Mouse (Mus musculus) layer of hippocampus, postnatal 10 days (tissue): ENCODE measurements around the gene Atxn1. TPM values are rescaled to one million over a fixed set of nuclear protein-coding genes. Genes with fewer than 3 reads are reported as not detected.

ENCODE experiments used
- DNase-seq, 2 experiments: peaks; one replicate each; pipeline ENCODE4 v3.0.0; 2021; ENCODE audit warnings: low spot score in 2 of 2
- total RNA-seq, 2 experiments: library from RNA; stranded (reverse); gene quantifications; 2 replicates each; pipeline ENCODE4 v1.2.3; 2021

Gene Atxn1
- total RNA-seq, 2 experiments from 2014 or later = 90.8 to 94.3 TPM

- DNase-seq = no peak
Measured at GRCm38 (mm10) chr13:45638281-45638680, 326.5 kb downstream of the Atxn1 start.

- DNase-seq = peak; percentile 54 to 64
Measured at GRCm38 (mm10) chr13:45637324-45637723, 327.5 kb downstream of the Atxn1 start.

GRCm38 (mm10) chr13:45636435-45636834, 328.4 kb downstream of the Atxn1 start:
- peak in 1 of 2 experiments; percentile 50 for DNase-seq

- no peak for DNase-seq
Measured at GRCm38 (mm10) chr13:45633918-45634317, 330.9 kb downstream of the Atxn1 start.

- DNase-seq = no peak
Measured at GRCm38 (mm10) chr13:45632133-45632532, 332.7 kb downstream of the Atxn1 start.

- DNase-seq = no peak
Measured at GRCm38 (mm10) chr13:45630518-45631290, 334.1 kb downstream of the Atxn1 start.

GRCm38 (mm10) chr13:45629750-45630149, 335.1 kb downstream of the Atxn1 start:
- DNase-seq = no peak

- DNase-seq = no peak
Measured at GRCm38 (mm10) chr13:45628341-45628740, 336.5 kb downstream of the Atxn1 start.

- no peak for DNase-seq
Measured at GRCm38 (mm10) chr13:45627206-45627751, 337.5 kb downstream of the Atxn1 start.

GRCm38 (mm10) chr13:45625740-45626139, 339.1 kb downstream of the Atxn1 start:
- DNase-seq = no peak

GRCm38 (mm10) chr13:45623846-45624245, 341.0 kb downstream of the Atxn1 start:
- no peak for DNase-seq

- no peak for DNase-seq
Measured at GRCm38 (mm10) chr13:45622871-45623546, 341.8 kb downstream of the Atxn1 start.

- no peak for DNase-seq
Measured at GRCm38 (mm10) chr13:45620687-45621086, 344.1 kb downstream of the Atxn1 start.

GRCm38 (mm10) chr13:45620281-45620680, 344.5 kb downstream of the Atxn1 start:
- DNase-seq = no peak

GRCm38 (mm10) chr13:45617988-45618387, 346.8 kb downstream of the Atxn1 start:
- no peak for DNase-seq

- no peak for DNase-seq
Measured at GRCm38 (mm10) chr13:45614762-45615161, 350.0 kb downstream of the Atxn1 start.

- peak; percentile 46 to 67 for DNase-seq
Measured at GRCm38 (mm10) chr13:45613346-45613745, 351.5 kb downstream of the Atxn1 start.

- DNase-seq = no peak
Measured at GRCm38 (mm10) chr13:45611554-45611953, 353.3 kb downstream of the Atxn1 start.

GRCm38 (mm10) chr13:45609461-45609860, 355.3 kb downstream of the Atxn1 start:
- no peak for DNase-seq

- no peak for DNase-seq
Measured at GRCm38 (mm10) chr13:45608593-45608992, 356.2 kb downstream of the Atxn1 start.

- DNase-seq = no peak
Measured at GRCm38 (mm10) chr13:45607946-45608345, 356.9 kb downstream of the Atxn1 start.

- no peak for DNase-seq
Measured at GRCm38 (mm10) chr13:45603636-45604035, 361.2 kb downstream of the Atxn1 start.
